ENCODE assay signal across 19 mouse cellular contexts in the genomic region with DNA sequence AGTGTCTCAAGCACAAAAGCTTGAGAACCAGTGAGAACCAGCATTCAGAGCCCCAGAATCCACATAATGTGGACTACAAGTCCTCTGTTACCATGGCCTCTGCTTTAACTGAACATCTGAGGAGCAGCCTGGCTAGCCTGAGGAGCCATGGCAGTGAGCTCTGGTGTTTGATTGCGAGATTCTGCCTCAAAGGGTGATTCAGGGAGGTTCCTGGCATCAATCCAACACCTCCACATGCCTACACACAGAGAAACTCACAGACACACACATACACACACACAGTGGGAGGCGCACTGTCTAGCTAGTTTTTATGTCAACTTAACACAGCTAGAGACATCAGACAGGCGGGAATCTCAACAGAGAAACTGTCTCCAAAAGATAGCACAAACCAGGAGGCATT. TPM values are rescaled to one million over a fixed set of nuclear protein-coding genes. Genes with fewer than 3 reads are reported as not detected.
DNase-seq lines count a peak whose midpoint lies in the region; ATAC-seq and TF ChIP-seq lines count a peak whose summit lies in the region.
"Had no signal": no experiment of that assay in that cellular context is flagged by ENCODE, and none has a peak within 500 bp of the region (broad histone marks: within the 10 kb centered on the region; RNA-seq: fewer than 3 reads in every experiment).

No protein-coding gene starts in this region.

- H3K36me3 ChIP-seq in lung, postnatal 0 days (ENCODE audit: insufficient read depth, low read length): peaks cover 5% of the 10 kb centered on the region; the same call in 1 of the 2 replicates
- H3K36me3 ChIP-seq in liver, postnatal 0 days (replicated peaks; ENCODE audit: insufficient read depth, low read length): peaks cover 48% of the 10 kb centered on the region
- H3K36me3 ChIP-seq in midbrain, embryonic 16.5 days (ENCODE audit: control insufficient read depth, insufficient read depth, low read length): peaks cover 4% of the 10 kb centered on the region; the same call in 1 of the 2 replicates
- H3K36me3 ChIP-seq: midbrain, embryonic 15.5 days had no signal

- no peak for TF ChIP-seq CTCF in lung, postnatal 0 days (IDR thresholded peaks at IDR 0.05)
- no peak for TF ChIP-seq CTCF in liver, postnatal 0 days (IDR thresholded peaks at IDR 0.05; ENCODE audit: low read depth)

- no peak for TF ChIP-seq EP300 in lung, postnatal 0 days (IDR thresholded peaks at IDR 0.05)
- TF ChIP-seq EP300 in liver, postnatal 0 days (IDR thresholded peaks at IDR 0.05; ENCODE audit: low read depth): no peak

- H3K4me2 ChIP-seq in lung, postnatal 0 days (replicated peaks; ENCODE audit: low read depth, low read length): no peak overlapping the region
- peak overlapping the region; percentile 27; the same call in 1 of the 2 replicates for H3K4me2 ChIP-seq in liver, postnatal 0 days (ENCODE audit: low read depth, low read length)
- no peak overlapping the region for H3K4me2 ChIP-seq in midbrain, embryonic 16.5 days (ENCODE audit: low read length)
- H3K4me2 ChIP-seq: heart, embryonic 13.5 days; hindbrain, embryonic 15.5 days; midbrain, embryonic 15.5 days had no signal

- H3K9ac ChIP-seq in lung, postnatal 0 days (replicated peaks; ENCODE audit: low read depth): no peak overlapping the region
- H3K9ac ChIP-seq in liver, postnatal 0 days (replicated peaks): no peak overlapping the region
- no peak overlapping the region for H3K9ac ChIP-seq in midbrain, embryonic 16.5 days (ENCODE audit: low read depth, low read length)
- H3K9ac ChIP-seq: heart, embryonic 13.5 days; hindbrain, embryonic 15.5 days; midbrain, embryonic 15.5 days had no signal

- H3K4me1 ChIP-seq in lung, postnatal 0 days (ENCODE audit: insufficient read depth, low read depth, low read length): peaks cover 3% of the 10 kb centered on the region; the same call in 1 of the 2 replicates
- no peaks in the 10 kb centered on the region; the same call in 1 of the 2 replicates for H3K4me1 ChIP-seq in brown adipose tissue, adult 24 weeks (ENCODE audit: control insufficient read depth, insufficient read depth, insufficient read length, low read length)
- peaks cover 44% of the 10 kb centered on the region for H3K4me1 ChIP-seq in liver, postnatal 0 days (ENCODE audit: insufficient read depth)
- peaks cover 7% of the 10 kb centered on the region; the same call in 1 of the 2 replicates for H3K4me1 ChIP-seq in midbrain, embryonic 16.5 days (ENCODE audit: control insufficient read depth, insufficient read depth, low read length)

- peak overlapping the region; percentile 11; the same call in 1 of the 2 replicates for H3K27ac ChIP-seq in lung, postnatal 0 days (ENCODE audit: low read length)
- peak overlapping the region; percentile 66 for H3K27ac ChIP-seq in brown adipose tissue, adult 24 weeks (replicated peaks; ENCODE audit: low read depth, low read length)
- H3K27ac ChIP-seq in liver, postnatal 0 days (ENCODE audit: low read depth): no peak overlapping the region
- no peak overlapping the region for H3K27ac ChIP-seq in midbrain, embryonic 16.5 days (ENCODE audit: low read length)
- H3K27ac ChIP-seq: heart, embryonic 13.5 days; hindbrain, embryonic 15.5 days; midbrain, embryonic 15.5 days; stomach, postnatal 0 days had no signal

- H3K9me3 ChIP-seq in lung, postnatal 0 days (ENCODE audit: low read length): no peaks in the 10 kb centered on the region
- H3K9me3 ChIP-seq in liver, postnatal 0 days (ENCODE audit: low read length): no peaks in the 10 kb centered on the region
- no peaks in the 10 kb centered on the region for H3K9me3 ChIP-seq in midbrain, embryonic 16.5 days (replicated peaks; ENCODE audit: control insufficient read depth, low read length, poor library complexity, severe bottlenecking)
- H3K9me3 ChIP-seq: heart, embryonic 13.5 days; hindbrain, embryonic 15.5 days; megakaryocyte, embryonic 14.5 days; midbrain, embryonic 15.5 days had no signal

- no peaks in the 10 kb centered on the region for H3K27me3 ChIP-seq in lung, postnatal 0 days (replicated peaks; ENCODE audit: insufficient read depth, low read length)
- no peaks in the 10 kb centered on the region for H3K27me3 ChIP-seq in liver, postnatal 0 days (ENCODE audit: insufficient read depth, low read length)
- H3K27me3 ChIP-seq in midbrain, embryonic 16.5 days (ENCODE audit: control insufficient read depth, insufficient read depth, low read depth, low read length): no peaks in the 10 kb centered on the region
- H3K27me3 ChIP-seq: heart, embryonic 13.5 days; hindbrain, embryonic 15.5 days; megakaryocyte, embryonic 14.5 days; midbrain, embryonic 15.5 days had no signal

- DNase-seq in adrenal gland, postnatal 10 days: peak; percentile 62
- no peak for DNase-seq in adrenal gland, postnatal 4 days (ENCODE audit: low spot score in 2 of 2)
- peak; percentile 52 for DNase-seq in lung, postnatal 0 days (ENCODE audit: low spot score)
- DNase-seq in lung, postnatal 14 days: no peak
- peak; percentile 55 for DNase-seq in liver, postnatal 0 days
- no peak for DNase-seq in kidney, adult 9 months
- DNase-seq: B cell, adult 2 months; cerebellum, postnatal 36 days; heart, postnatal 36 days; kidney, adult 2 months; kidney, postnatal 25 days; right cerebral cortex, postnatal 14 days had no signal

- ATAC-seq in lung, postnatal 0 days: no peak
- no peak for ATAC-seq in liver, postnatal 0 days
- ATAC-seq in midbrain, embryonic 16.5 days: no peak
- ATAC-seq: midbrain, embryonic 15.5 days had no signal

- no peak overlapping the region for H3K4me3 ChIP-seq in lung, postnatal 0 days (ENCODE audit: low read depth, low read length)
- peak overlapping the region; percentile 35 for H3K4me3 ChIP-seq in brown adipose tissue, adult 24 weeks (ENCODE audit: insufficient read depth, low read depth, low read length)
- no peak overlapping the region for H3K4me3 ChIP-seq in liver, postnatal 0 days (ENCODE audit: low read depth, low read length)
- no peak overlapping the region for H3K4me3 ChIP-seq in midbrain, embryonic 16.5 days (ENCODE audit: low read depth, low read length)
- H3K4me3 ChIP-seq: heart, embryonic 13.5 days; hindbrain, embryonic 15.5 days; megakaryocyte, embryonic 14.5 days; midbrain, embryonic 15.5 days had no signal

- 61% methylated on average over 3 of the region's 3 CpGs for WGBS in lung, postnatal 0 days
- WGBS in liver, postnatal 0 days (ENCODE audit: insufficient replicate concordance): 54% methylated on average over 3 of the region's 3 CpGs
- WGBS in midbrain, embryonic 16.5 days: 88% methylated on average over 3 of the region's 3 CpGs

RNA-seq across cellular contexts. Expression of a gene that starts 4.3 kb away (rescaled TPM):
- 100 to 1,000 TPM; 298 to 336 TPM for total RNA-seq in adrenal gland, postnatal 10 days (2021)
- 100 to 1,000 TPM; 209 to 264 TPM for total RNA-seq in adrenal gland, postnatal 4 days (2021)
- 220 and 252 TPM in 2 replicates for polyA plus RNA-seq in lung, postnatal 0 days (2015; fragmentation: Nextera tagmentation; extraction: Ambion mirVana)
- 969 and 1,325 TPM in 2 replicates for polyA plus RNA-seq in brown adipose tissue, adult 24 weeks (2012; ENCODE audit: insufficient read depth, insufficient read length, missing spikeins)
- 451 and 487 TPM in 2 replicates for polyA plus RNA-seq in liver, postnatal 0 days (2015; fragmentation: Nextera tagmentation; extraction: Ambion mirVana)
- 38.2 and 40.2 TPM in 2 replicates for polyA plus RNA-seq in midbrain, embryonic 16.5 days (2015; fragmentation: Nextera tagmentation; extraction: Ambion mirVana)

RNA-seq across cellular contexts. Expression of a gene that starts 53.7 kb away (rescaled TPM):
- total RNA-seq in adrenal gland, postnatal 10 days (2021): 10 to 100 TPM in 1 of 2 experiments, 1 to 10 TPM in 1; 9.2 to 14.5 TPM
- 10 to 100 TPM; 14.1 to 15.7 TPM for total RNA-seq in adrenal gland, postnatal 4 days (2021)
- 4.7 and 5.3 TPM in 2 replicates for polyA plus RNA-seq in lung, postnatal 0 days (2015; fragmentation: Nextera tagmentation; extraction: Ambion mirVana)
- 2.1 and 3.5 TPM in 2 replicates for polyA plus RNA-seq in brown adipose tissue, adult 24 weeks (2012; ENCODE audit: insufficient read depth, insufficient read length, missing spikeins)
- 4.4 and 5.9 TPM in 2 replicates for polyA plus RNA-seq in liver, postnatal 0 days (2015; fragmentation: Nextera tagmentation; extraction: Ambion mirVana)
- 4.0 and 5.6 TPM in 2 replicates for polyA plus RNA-seq in midbrain, embryonic 16.5 days (2015; fragmentation: Nextera tagmentation; extraction: Ambion mirVana)

Comparison
In these comparisons a context has a peak if more than half of its experiments do, and no peak if none do; other contexts are left out.
1. DNase-seq: peak in adrenal gland, postnatal 10 days (single experiment), lung, postnatal 0 days (single experiment) and liver, postnatal 0 days (single experiment); none in adrenal gland, postnatal 4 days (0 of 2), lung, postnatal 14 days (single experiment) and kidney, adult 9 months (single experiment).
2. H3K27ac ChIP-seq: peak in lung, postnatal 0 days (single experiment) and brown adipose tissue, adult 24 weeks (single experiment); none in liver, postnatal 0 days (single experiment) and midbrain, embryonic 16.5 days (single experiment).